Mouse (Mus musculus): ENCODE measurements around the gene Tsfm.

The Tsfm gene

DNA sequence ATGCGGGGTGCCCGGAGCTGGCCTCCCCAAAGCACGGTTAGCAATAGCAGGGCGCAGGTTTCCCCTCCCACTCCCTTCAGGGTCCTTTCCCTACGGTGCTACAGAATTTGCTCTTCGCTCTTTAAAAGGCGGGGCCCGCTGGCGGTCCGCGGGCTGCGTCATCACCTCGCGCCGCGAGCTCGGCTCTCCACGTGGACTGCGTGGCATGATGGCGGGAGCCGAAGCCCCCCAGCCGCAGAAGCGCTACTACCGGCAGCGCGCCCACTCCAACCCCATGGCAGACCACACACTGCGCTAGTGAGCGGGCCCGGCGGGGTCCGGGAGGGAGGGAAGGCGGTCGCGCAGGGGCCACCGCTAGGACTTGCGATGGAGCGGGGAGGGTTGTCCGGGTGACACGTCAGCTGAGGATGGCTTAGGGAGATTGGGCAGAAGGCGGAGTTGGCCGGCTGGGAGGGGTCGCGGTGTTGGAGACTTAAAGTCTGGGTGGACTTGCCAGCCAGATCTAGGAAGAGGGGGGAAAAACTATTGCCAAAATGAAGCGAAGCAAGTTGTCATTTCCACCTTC lies 11.2 kb upstream of the Tsfm start:
- peak; percentile 79 to 88 for DNase-seq (ENCODE audit: low spot score in 2 of 2)

DNA sequence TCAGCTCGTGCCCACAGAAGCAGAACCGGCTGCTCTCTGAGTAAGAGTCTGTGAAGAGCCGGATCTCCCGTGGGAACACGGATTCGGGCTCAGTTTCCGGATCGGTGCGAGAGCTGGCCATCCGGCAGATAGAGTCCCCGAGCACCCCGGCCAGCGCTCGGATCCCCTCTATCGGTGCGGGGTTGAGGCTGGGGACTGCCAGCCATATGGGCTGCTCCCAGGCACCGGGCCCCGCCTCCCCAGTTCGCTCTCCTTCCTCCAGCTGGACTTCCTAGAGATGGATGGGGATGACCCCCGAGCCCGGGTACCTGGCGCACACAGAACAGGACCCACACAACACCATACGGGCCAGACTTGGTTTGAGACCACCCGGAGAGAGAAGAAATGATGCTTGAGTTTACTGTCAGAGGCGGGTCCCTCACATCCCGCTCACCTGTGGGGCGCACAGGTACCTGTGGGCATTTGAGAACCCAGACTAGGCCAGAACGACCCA lies 10.7 kb upstream of the Tsfm start, which contains the start of the genes Mettl1 and Eef1akmt3:
Gene Mettl1 (plus strand): TSS at position 141 of the 493 bp plus-strand sequence.
Gene Eef1akmt3 (minus strand): TSS at position 240 of the 493 bp plus-strand sequence.
- peak in 1 of 2 experiments; percentile 35 for DNase-seq (ENCODE audit: low spot score in 2 of 2)

DNA sequence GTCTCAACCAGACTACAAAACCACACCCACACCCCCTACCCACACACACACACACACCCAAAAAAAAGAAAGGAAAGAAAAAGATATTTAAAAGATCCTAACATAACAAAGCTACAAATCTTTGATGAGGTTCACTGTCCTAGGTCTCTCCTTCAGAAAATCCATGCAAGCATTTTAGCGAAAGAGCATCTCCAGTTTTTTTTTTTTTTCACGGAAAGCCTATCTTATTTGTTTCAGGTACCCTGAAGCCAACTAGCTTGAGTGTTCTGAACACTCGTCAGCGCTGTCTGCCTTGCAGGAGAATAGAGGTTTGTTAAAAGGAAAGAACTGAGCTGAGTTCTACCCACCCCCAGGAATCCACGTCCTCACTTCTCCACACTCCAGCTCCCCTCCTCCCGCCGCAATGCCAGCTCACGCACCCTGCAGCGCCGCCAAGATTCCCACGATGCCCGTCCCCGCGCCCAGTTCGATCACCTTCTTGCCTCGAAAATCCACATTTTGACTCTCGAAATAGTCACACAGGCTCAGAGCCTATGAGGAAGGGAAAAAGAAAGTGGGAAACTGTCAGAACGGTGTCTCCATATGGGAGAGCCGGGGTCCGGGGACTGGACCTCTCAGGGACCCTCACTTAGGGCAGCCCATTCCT lies 10.1 kb upstream of the Tsfm start:
- no peak for DNase-seq (ENCODE audit: low spot score in 2 of 2)

DNA sequence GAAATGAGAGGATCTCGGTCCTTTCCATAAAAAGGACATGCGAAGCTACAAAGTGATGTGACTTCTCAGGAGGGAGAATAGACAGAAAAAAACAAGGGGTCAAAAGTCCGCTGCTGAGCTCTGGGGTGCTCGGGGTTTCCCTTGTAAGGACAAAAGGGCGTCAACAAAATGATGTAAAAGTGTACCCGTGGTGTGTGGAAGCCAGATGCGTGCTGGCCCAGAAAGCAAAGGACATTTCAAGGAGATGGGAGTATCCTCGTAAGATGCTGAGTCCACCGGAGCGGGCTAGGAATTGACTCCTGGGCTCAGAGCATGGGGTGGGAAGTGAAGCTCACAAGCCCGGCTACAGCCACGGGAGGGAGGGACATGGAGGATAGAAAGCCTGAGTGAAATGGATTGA lies 7.0 kb upstream of the Tsfm start:
- no peak for DNase-seq (ENCODE audit: low spot score in 2 of 2)

DNA sequence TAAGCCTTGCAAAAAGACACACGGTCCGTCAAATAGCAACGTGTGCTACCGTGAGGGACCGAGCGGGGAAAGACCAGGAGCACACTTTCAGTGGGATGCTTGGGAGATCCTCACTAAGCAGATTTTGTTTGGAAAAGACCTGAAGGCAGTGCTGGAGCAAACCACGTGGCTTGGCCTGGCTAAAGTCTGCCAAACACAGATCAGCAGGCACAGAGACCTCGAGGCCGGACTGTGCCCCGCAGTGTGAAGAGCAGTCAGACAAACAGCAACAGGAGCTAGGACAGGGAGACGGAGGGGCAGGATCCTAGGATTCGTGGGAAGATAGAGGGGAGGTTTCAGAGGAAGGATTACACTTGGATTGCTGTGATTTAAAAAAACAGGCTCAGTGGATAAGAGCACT lies 5.6 kb upstream of the Tsfm start:
- DNase-seq (ENCODE audit: low spot score in 2 of 2): no peak

DNA sequence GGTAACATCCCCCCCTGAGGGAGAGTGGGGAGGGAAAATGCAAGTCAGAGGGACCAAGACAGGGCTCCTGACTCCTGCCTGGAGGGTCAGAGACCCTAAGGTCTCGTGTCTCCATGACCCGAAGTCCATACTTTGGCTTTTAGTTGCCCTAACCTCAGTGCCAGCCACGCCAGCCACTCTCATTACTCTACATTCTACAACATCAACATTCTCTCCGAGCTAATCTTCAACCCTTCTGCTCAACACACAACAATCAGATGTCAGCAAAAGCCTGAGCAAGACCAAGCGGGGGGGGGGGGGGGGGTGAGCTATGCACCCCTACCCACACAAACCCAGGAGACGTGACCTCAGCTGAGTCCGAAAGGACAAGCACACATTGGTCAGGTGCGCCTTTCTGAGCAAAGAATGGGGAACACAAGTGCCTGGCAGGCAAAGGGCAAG lies 2.7 kb upstream of the Tsfm start:
- DNase-seq (ENCODE audit: low spot score in 2 of 2): no peak

DNA sequence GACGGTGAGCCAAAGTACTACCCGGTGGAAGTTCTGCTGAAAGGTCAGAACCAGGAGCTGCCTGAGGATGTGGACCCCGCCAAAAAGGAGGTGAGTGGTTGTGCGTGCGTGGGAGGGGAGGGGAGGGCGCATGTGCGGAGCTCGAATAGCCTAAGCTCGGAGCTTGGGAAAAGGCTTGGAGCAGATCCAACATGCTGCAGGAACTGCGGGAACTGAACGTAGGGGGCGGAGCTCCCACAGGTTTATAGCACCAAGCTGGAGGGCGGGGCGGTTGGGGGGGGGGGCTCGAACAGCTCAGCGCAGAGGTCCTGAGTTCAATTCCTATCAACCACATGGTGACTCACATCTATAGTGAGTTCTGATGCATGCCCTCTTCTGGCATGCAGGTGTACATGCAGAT lies 12.2 kb downstream of the Tsfm start:
- no peak for DNase-seq (ENCODE audit: low spot score in 2 of 2)

DNA sequence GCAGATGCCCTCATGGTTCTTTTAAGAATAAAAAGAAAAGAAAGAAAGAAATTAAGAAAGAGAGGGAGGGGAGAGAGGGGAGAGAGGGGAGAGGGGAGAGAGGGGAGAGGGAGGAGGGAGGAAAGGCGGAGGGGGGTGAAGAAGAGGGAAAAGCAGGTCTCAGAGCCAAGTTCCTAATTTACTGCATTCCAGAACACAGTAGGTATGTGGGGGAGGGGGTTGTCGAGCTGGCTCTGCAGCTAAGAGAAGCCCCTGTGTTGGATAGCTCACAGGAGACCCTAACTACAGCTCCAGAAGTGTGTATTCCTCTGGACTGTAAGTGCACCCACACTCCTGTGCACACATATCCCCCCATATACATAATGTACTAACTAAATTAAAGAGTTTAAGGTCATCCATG lies 13.6 kb downstream of the Tsfm start:
- no peak for DNase-seq (ENCODE audit: low spot score in 2 of 2)

DNA sequence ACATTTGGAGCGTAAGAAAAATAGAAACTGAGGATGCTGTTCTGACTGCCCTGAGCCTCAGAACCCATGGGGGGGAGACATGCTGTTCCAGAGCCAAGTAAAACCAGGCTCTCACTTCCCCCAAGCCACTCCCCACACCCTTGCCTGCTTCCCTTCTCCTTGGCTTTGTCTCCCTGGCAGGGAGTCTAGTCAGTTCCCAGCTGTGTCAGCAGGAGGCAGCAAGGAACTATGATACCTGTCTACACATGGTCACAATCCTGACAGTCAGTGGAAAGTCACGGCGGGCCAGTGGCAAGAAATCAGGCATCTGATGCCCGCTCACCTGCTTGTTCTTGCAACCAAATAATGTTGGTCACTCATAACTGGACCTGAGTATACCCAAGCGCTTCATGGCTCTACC lies 14.2 kb downstream of the Tsfm start:
- no peak for DNase-seq (ENCODE audit: low spot score in 2 of 2)

DNA sequence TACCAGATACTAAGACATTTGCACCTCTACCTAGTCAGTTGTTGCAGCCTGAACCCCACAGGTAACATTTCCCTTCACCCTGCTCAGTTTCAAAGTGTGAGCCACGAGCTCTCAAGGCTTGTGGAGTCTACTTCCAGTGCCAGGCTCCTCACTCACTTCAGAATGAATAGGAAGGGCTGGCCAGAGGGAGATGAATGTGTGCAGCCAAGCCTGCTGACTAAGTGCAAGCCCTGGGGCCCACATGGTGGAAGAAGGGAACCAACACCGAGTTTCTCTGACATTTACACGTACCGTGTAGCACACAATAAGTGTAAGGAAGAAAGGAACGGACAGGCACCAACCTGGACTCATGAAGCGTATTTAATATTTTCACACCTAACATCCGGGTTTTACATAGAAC lies 26.8 kb downstream of the Tsfm start:
- no peak for DNase-seq (ENCODE audit: low spot score in 2 of 2)

DNA sequence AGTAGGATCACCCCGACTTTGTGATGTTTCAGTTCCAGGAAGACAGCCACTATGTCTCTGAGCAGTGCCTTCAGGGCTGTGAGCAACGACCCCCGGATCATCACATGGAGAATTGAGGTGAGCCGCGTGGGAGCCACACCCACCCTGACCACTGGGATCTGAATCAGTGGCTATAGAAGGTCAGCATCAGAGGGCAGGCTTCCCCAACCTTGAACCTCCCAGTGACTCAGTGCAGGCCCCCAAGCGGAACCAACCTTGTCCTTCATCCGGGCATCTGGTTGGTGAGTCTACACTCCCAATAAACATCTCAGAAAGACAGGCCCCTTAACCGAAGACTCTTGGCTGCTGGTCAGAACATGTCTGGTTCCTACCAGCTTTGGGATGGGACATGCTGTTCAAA lies 27.3 kb downstream of the Tsfm start:
- no peak for DNase-seq (ENCODE audit: low spot score in 2 of 2)

DNA sequence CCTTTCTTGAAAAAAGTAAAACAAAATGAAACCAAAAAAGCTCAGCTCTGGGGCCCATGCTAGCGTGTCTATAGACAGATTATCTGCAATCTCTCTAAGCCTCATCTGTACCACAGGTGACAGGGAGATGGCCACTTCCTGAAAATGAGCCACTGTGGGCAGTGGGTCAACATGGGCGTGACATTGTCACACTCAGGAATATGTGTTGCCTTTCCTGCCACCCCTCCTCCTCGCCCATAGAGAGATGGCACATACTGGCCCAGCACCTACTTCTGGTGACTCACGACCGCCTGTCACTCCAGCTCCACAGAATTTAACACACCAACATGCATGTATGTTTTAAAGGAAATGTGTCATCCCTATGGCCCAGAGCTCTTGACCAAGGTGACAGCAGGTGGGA lies 27.9 kb downstream of the Tsfm start:
- DNase-seq (ENCODE audit: low spot score in 2 of 2): no peak

DNA sequence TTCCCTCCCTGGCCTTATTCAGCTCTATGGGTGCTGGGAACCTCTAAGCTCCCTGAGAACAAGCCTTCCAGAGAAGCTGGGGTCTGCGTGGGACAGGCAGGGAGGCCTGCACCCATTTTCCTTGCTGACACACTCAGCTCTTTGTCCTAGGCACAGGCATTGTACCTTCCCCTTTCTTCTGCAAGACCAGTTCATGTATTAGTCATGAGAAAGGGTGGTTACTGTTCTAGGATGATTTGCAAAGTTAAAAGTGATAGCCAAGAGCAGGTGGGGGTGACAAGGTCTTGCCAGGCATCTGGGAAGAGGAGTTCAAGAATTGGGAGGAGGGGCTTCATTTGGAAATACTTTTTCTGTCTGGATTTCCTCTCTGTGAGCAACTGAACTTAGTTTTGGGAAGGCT lies 28.6 kb downstream of the Tsfm start:
- no peak for DNase-seq (ENCODE audit: low spot score in 2 of 2)

DNA sequence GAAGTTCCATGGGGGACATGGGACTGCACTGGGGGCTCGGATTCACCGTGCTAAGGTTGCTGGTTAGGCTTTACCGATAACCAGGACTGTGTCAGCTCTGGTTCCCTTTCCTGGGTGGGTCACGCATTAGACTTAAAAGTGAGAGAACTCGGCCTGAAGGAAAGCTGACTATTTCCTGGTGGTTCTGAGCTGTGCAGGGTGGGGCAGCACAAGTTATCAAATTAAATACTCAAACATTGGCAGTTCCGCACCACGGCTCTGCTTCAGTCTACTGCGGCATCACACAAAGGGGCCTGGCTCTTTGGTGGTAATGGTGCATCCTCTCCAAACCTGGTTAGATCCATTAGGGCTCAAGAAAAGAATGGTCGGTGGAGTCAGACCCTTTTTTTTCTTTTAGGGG lies 29.3 kb downstream of the Tsfm start:
- no peak for DNase-seq (ENCODE audit: low spot score in 2 of 2)

DNA sequence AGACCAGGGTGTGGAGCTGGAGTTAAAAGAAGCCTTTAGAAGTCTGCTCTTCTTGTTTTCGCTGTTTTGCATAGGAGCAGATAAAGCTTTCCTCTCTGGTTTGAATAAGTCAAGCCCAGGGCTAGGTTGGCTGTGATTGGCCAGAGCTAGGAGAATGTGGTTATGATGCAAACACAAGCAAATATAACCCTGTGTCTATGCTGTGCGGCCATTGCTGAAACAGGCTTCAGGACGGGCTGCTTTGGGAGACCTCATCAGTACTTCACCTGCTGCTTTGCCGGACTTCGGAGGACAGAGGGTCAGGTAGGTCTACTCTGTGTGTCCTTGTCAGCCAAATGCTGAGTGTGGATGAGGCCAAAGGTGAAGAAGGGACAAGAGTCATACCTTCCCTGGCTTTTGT lies 30.1 kb downstream of the Tsfm start, which contains the start of gene Avil:
Gene Avil (plus strand): TSS at position 181 of the 400 bp plus-strand sequence.
- no peak for DNase-seq (ENCODE audit: low spot score in 2 of 2)

DNA sequence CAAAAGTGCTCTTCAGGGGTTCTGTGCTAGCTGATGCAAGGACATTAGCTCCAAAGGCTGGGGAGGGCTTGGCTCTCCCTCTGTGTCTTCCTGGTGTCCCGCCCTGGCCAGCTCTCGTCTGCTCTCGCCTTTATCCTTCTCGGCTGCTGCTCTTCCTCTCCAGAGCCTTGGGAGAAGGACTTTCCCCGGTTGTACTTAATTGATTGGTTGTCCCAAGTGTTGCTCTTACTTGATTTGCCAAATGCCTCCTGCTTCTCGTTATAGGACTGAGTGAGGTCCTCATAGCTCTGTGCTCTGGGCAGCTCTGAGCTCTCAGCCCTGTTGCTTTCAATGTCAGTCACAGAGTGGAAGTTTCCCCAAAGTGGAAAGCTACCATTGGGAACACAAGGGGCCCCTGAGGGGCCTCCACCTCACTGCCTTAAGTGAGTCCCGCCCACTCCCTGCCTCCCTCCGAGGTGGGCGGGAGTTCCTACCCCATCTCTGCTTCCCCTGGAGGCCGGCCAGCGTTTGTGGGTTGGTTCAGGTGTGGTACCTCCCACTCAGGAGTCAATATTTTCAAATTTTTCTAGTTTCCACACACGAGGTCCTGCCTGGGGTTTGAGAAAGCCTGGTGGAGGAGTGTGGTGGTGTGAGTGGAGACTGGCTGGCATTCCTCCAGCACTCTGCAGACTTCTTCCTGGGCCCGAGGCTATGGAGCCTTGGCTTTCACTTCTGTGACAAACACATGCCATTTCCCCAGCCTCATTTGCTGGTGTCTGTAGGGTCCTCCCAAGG lies 33.1 kb downstream of the Tsfm start:
- no peak for DNase-seq (ENCODE audit: low spot score in 2 of 2)

DNA sequence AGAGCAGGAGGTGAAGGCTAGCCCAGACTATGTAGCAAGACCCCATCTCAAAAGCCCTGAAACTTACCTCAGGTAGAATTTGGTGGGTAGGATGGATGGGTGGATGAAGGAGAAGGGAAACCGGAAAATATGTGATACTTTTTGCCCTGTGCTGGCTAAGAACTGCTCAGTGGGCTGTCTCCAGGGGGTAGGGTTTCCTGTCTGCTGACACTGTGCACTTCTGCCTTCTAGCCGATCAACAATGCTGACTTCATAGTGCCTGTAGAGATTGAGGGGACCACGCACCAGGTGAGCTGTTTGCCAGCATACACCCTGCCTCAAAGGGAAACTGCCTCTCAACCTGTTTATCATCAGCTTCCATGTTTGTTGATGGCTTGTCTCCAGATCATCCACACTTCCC lies 37.0 kb downstream of the Tsfm start:
- DNase-seq (ENCODE audit: low spot score in 2 of 2): no peak

DNA sequence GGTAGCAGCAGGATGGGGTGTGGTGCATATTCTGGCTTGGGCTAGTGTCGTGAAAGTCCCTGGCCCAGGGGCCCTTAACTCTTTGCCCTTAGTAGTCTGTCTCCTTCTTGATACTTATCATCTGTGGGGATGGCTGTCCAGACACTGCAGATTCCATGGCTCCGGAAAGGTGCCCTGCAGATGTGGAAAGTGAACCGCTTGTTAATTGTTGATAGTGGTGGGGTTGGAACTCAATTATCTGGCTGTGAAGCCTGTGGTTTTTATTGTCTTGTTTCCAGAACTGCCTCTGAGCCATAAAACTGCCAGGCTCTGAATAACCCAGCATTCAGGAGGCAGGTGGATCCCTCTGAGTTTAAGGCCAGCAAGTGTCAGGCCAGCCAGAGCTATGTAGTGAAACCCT lies 39.0 kb downstream of the Tsfm start:
- DNase-seq (ENCODE audit: low spot score in 2 of 2): no peak

DNA sequence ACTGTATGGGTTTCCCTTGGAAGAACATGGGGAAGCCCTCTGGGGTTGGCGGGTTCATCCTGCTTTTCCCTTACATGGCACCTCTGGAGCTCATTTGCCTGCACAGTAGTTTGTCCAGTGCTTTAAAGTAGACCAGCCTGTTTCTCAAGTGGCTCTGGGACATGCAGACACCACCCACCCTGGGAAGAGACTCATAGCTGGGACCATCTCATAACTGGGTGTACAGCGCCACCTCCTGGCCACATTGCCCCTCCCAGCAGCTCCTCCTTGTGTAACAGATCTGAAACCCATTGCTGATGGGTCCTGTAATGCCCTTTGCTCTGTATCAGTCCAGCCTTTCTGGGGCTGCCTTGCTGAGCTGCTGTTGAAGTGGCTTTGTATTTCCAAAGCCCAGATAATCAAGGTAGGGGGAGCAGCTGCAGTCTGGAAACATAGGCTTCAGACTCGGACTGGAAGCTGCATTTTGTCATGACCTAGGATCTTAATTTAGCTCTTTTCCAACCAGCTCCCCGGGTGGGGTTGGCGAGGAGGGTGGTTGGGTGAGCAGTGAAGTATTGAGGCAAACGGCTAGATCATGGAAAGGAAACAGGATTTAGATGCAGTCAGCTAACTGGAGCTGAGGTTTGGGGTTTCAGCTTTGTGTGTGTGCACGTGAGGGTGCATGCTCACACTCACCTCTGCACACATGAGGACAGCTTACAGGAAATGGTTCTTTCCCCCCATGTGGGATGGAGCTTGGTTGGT lies 40.2 kb downstream of the Tsfm start:
- DNase-seq (ENCODE audit: low spot score in 2 of 2): peak; percentile 68 to 79

DNA sequence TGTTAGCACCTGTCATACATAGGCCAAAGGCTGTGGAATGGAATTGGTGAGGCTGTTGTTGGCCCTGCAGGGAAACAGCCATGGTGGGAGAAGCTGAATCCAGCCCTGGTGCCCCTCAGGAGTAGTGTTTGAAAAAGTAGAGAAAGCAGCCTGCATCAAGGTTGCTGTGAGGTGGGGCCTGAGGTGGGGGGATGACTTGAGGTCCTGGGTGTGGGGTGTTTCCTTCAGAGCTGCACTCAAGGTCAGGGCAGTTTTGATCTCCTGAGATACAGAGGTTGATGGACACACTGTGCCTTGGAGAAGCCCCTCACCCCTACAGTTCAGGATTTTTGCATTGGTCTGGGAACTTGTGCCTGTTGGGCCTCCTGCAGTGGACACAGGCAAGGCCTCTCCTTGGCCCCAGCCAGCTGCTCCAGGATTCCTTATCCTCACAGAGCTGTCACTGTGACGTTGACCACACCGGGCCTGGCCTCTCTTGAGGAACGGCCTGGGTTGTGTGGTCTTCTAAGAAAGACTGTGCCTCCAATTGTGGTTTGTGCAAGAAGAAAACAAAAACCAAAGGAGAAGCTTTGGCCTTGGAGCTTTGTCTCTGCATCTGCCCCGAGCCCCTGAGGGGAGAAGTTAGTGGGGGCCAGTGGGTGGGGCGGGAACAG lies 42.0 kb downstream of the Tsfm start:
- DNase-seq (ENCODE audit: low spot score in 2 of 2): no peak
